Mouse (Mus musculus) gastrocnemius, adult 2 months (tissue): Measurements from ENCODE around the gene Srsf9. TPM values are rescaled to one million over a fixed set of nuclear protein-coding genes. Genes with fewer than 3 reads are reported as not detected.

Experiments used
- DNase-seq: peaks from one replicate; pipeline ENCODE4 v3.0.0; 2022
- H3K27ac ChIP-seq: fragments of 200-600 bp; 2 replicates; pipeline ENCODE4 v1.8.1; 2022; ENCODE audit warnings: mild to moderate bottlenecking
- H3K4me3 ChIP-seq: fragments of 200-600 bp; 2 replicates; pipeline ENCODE4 v1.8.1; 2022; ENCODE audit warnings: mild to moderate bottlenecking, moderate library complexity
- CTCF ChIP-seq: fragments of 200-600 bp; IDR thresholded peaks from 2 replicates; pipeline ENCODE4 v1.8.1; 2022; ENCODE audit warnings: antibody characterized with exemption, mild to moderate bottlenecking, moderate library complexity
- intact Hi-C: fragments of 180-260 bp; cut with DNase I; formaldehyde crosslinking; loops from one replicate; pipeline ENCODE4 v1.15.1; 2025
- total RNA-seq, 2 experiments: library from RNA; stranded (reverse); gene quantifications; 2 replicates each; pipeline ENCODE4 v1.2.3; 2021

The Srsf9 gene
- total RNA-seq, 2 experiments from 2014 or later, result 9.3 to 12.1 TPM

DNA sequence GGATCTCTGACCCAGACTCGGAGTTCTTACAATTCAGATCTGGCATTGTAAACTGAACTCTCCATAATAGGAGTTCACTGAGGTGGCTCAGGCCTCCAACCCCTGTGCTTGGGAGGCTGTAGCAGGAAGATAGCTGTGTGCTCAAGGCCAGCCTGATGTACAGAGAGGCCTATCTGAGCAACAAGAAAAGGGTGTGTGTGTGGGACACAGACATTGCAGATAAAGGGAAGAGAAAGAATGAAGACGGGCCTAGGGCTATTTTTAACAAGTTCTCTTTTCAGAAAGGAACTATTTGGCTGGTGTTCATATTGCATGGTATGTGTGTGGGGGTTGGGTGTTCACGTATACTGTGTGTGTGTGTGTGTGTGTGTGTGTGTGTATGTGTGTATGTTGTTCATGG is 6.6 kb downstream of the Srsf9 start:
- intact Hi-C loops, result no loop called here
- TF ChIP-seq CTCF, result no peak
- no peak overlapping the region for H3K4me3 ChIP-seq
- no peak overlapping the region for H3K27ac ChIP-seq
- no peak for DNase-seq

DNA sequence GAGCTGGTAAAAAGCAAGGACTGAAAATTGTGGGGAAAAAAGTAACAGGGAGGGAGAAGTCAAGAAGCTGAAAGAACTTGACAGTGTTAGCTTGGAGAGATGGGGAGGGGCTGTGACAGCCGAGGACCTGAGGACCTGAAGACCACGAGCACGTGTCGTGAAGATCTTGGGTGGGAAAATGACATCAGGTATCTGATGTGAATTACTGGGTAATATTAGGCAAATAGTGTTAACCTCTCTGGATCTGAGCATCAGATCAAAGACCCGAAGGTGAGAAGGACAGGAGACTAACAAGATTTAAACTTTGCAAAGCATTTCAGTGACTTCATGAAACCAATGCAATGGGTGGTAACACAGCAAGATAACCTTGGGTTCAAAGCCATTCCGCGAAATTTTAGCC is 13.0 kb downstream of the Srsf9 start:
- DNase-seq, result no peak
- intact Hi-C loops, result loop anchor here (5.0 kb wide), 1 partner anchor 58 kb away; no protein-coding TSS in a partner anchor
- Histone ChIP-seq H3K27ac (peak overlapping the region; percentile 98; the same call in 1 of the 2 replicates), H3K4me3 (peak overlapping the region; percentile 99)
- TF ChIP-seq CTCF, result no peak

DNA sequence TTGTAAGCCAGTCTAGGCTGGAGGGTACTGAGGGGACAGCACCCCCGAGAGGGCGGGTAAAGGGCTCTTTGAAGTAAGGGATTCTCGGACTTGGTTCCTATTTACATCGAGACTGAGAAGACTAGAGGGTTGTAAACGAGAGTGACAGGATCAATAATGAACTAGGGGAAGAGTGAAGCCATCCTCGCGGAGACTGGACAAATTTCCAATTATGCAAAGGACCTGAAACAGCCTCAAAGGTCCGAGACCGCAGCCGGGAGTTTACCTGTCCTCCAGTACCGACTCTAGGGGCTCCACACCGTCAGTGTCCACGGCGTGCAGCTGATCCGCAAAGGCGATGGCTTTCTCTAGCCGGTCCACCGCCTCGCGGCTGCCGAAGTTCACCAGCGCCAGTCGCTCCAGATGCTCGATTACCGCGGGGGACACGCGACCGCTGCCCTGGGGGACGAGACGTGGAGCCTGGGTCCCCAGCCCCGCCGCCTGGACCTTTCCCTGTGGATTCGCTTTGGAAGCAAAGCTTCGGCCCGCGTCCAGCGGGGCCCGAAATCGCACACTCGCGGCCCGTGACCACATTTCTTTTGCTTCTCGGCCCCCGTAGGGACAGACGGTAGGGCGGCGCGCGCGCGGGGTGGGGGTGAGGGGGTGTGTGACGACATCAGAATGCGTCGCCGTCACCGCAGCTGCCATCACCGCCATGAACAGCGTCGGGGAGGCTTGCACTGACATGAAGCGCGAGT is 13.8 kb downstream of the Srsf9 start, which contains the start of the genes Gatc and Triap1:
Gene Gatc (minus strand): TSS at position 602 of the 737 bp plus-strand sequence.
Gene Triap1 (plus strand): TSS at position 649 of the 737 bp plus-strand sequence.
- intact Hi-C loops, result loop anchor here (5.0 kb wide), 1 partner anchor 58 kb away; no protein-coding TSS in a partner anchor
- peak within 1 kb of the TSS; percentile 99 for H3K4me3 ChIP-seq
- peak within 1 kb of the TSS; percentile 98 for H3K27ac ChIP-seq
- peak; percentile 94 for DNase-seq
- no peak for TF ChIP-seq CTCF

DNA sequence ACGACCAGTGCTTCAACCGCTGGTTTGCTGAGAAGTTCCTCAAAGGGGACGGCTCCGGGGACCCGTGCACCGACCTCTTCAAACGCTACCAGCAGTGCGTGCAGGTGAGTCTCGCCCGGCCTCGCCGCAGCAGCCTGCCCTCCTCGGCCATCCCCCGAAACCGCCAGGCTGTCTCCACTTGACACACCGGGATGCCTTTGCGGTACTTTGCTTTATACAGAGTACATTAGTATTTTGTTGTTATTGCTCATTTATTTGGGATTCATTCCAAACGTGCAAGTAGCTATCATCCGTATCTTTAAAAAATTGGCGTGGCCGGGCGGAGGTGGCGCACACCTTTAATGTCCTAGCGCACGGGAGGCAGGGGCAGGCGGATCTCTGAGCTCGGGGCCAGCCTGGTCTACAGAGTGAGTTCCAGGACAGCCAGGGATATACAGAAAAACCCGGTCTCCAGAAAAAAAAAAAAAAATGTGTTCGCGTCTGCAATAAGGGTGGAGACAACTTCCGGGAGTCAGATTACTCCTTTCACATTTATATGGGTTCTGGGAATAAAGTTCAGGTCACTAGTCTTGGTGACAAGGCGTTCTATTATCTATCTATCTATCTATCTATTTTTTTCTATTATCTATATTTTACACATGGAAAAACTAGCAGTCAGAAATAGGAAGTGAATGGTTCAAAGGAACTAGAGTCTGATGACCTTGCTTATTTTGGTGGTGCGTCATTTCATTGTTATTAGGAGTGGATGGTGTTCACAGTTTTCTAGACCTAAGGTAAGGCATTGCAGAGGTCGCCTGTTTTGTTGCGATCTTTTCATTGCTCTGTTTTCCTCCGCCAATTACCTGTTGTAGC is 14.6 kb downstream of the Srsf9 start:
- no peak for DNase-seq
- intact Hi-C loops, result loop anchor here (5.0 kb wide), 1 partner anchor 59 kb away; no protein-coding TSS in a partner anchor
- Histone ChIP-seq H3K4me3 (peak overlapping the region; percentile 99), H3K27ac (peak overlapping the region; percentile 98)
- TF ChIP-seq CTCF, result no peak

DNA sequence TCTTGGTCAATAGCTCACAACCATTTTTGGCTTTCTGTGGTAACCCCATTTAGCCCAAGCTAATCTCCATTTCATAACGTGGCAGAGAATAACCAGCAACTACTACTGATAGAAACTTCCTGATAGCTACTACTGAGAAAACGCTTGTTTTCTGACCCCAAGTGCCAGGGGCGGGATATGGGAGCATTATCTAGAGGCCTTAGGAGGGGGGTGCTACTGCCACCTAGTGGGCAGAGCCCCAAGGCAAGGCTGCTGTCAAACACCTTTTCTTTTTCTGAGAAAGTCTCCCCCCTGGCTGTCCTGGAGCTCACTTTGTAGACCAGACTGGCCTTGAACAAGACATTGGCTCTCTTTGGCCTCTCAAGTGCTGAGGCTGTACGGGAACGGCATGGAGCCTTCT is 20.6 kb downstream of the Srsf9 start:
- DNase-seq, result peak; percentile 85
- H3K27ac ChIP-seq, result peak overlapping the region; percentile 98
- peak; percentile 99; the same call in 1 of the 2 replicates for TF ChIP-seq CTCF
- peak overlapping the region; percentile 96 for H3K4me3 ChIP-seq
- intact Hi-C loops, result loop anchor here (5.0 kb wide), 1 partner anchor 160 kb away; no protein-coding TSS in a partner anchor

DNA sequence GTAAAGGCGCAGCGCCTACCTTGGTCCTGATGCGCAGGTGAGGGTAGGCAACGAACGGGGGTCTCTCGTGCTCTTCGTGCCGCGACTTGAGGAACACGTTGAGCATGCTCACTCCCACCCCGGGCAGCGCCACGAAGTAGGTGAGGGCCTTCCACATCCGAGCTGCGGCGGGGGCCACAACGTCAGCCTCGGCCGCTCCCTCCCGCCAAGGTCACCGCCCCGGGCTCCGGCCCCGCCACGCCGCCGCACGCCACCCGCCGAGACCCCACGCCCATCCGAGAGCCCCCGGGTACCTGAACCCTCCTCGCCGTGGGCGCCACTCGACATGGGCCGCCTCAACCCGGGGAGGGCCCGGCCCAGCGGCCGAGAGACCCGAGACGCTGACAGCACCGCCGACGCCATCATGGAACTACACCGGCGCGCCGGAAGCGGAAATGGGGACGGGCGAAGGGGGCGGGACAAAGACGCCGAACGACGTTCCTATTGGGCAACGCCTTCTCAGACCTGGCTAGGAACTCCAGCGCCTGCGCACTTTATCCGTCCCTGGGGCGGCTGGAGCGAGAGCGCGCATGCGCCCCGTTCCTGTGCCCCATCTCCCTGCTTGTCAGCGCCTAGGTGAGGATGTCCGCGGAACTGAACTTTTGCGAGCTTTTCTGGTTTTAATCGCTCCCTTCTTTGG is 21.7 kb downstream of the Srsf9 start, which contains the start of gene Cox6a1:
Gene Cox6a1 (minus strand): TSS at position 436 of the 679 bp plus-strand sequence.
- intact Hi-C loops, result loop anchor here (2.0 to 5.0 kb wide), 2 partner anchors 48 to 161 kb away; partner anchors contain the start of gene Dynll1
- Histone ChIP-seq H3K4me3 (peak within 1 kb of the TSS; percentile 96), H3K27ac (peak within 1 kb of the TSS; percentile 98)
- peak; percentile 99 for DNase-seq
- TF ChIP-seq CTCF, result peak; percentile 9; the same call in 1 of the 2 replicates

DNA sequence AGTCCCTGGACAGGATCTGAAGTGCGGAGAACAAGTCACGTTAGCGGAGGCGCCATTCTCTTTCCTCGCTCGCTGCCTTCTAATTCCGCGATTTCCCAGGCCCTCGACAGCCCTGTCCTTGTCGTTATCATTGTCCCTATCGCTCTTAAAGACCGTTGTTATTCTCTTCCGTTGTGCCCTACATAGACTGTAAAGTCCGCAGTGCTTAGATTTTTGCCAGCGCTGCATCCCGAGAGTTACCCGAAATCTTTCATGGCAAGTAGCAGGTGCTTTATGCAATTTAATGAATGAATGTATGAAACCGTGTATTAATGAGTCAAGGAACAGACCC is 22.2 kb downstream of the Srsf9 start:
- peak overlapping the region; percentile 96 for H3K4me3 ChIP-seq
- TF ChIP-seq CTCF, result no peak
- DNase-seq, result no peak
- intact Hi-C loops, result loop anchor here (2.0 to 5.0 kb wide), 2 partner anchors 48 to 162 kb away; partner anchors contain the start of gene Dynll1
- peak overlapping the region; percentile 98 for H3K27ac ChIP-seq

DNA sequence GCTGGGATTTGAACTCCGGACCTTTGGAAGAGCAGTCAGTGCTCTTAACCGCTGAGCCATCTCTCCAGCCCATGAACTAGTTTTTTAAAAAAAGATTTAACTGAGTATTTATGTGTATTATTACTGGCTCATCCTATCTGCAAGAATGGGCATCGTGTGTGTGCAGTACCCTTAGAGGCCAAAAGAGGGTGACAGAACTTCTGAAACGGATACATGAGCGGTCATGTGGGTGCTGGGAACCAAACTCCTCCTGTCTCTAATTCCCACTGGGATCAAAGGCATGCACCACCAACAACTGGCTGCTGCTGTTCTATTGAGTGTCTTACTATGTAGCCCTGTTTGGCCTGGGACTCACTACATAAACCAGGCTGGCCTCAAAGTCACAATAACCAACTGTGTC is 24.4 kb downstream of the Srsf9 start:
- no peak overlapping the region for H3K4me3 ChIP-seq

DNA sequence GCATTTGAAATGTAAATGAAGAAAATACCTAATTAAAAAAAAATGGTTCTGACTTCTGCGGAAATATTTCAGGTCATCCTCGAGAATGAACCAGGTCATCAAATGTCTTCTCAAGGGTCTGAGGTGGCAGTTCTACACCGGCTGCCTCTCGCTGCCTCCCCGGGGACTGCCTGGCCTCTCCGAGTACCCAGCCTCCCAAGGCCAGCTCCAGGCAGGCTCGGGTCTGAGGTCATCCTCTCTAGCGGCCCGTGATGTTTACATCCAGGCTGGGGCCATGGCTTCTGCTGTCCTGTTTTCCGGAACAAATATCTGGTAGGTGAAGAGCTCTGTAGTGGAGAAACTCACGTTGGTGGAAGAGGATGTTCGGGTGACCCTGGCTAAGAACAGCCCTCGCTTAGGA is 28.1 kb downstream of the Srsf9 start:
- H3K4me3 ChIP-seq, result no peak overlapping the region
- no peak for DNase-seq
- no peak for TF ChIP-seq CTCF
- intact Hi-C loops, result no loop called here
- no peak overlapping the region for H3K27ac ChIP-seq

More for the DNA sequence above, 24.4 kb downstream of the Srsf9 start:
- H3K27ac ChIP-seq, result no peak overlapping the region
- 0 out of 2 replicates have a peak, but pooled peaks have one; percentile 4 for TF ChIP-seq CTCF
- intact Hi-C loops, result no loop called here
- no peak for DNase-seq

DNA sequence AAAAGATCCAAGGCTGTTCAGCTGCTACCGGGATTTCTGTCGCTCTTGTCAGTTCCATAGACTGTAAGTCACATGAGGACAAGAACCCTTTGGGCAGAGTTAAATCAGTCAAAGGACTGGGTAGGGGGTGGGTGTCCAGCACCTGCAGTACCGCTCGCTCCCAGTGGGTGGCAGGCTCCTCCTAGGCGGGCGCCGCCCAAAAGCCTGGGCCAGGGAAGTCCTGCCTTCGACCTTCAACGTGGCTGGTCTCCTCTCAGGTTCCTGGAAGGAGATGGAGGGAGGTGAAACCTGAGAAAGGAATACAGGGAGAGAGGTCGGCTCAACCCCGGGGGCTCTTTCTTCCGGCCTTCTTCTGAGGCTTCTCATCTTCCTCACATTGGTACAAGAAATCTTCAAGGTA is 31.9 kb downstream of the Srsf9 start:
- intact Hi-C loops, result loop anchor here (1.0 kb wide), 1 partner anchor 82 kb away; no protein-coding TSS in a partner anchor
- peak; percentile 91 for DNase-seq
- no peak; the same call in 1 of the 2 replicates for TF ChIP-seq CTCF
- Histone ChIP-seq H3K4me3 (peak overlapping the region; percentile 39; the same call in 1 of the 2 replicates), H3K27ac (no peak overlapping the region)

DNA sequence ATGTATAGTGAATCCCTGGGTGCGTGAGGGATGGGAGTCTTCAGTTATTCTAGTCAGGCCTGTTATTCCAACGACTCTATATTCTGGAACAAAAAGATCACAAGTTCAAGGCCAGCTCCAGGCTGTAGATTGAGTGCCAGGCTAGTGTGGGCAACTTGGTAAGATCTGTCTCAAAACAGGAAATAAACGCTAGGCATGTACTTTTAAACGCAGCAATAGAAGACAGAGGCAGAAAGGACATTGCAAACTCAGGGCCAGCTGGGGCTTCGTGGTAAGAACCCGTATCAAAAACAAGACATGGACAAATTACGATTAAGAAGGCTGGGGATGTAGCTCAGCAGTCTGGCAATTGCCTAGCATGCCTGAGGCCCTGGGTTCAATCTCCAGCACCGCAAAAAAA is 32.5 kb downstream of the Srsf9 start:
- DNase-seq, result no peak
- intact Hi-C loops, result loop anchor here (1.0 kb wide), 1 partner anchor 82 kb away; no protein-coding TSS in a partner anchor
- Histone ChIP-seq H3K4me3 (peak overlapping the region; percentile 39; the same call in 1 of the 2 replicates), H3K27ac (no peak overlapping the region)
- no peak for TF ChIP-seq CTCF

DNA sequence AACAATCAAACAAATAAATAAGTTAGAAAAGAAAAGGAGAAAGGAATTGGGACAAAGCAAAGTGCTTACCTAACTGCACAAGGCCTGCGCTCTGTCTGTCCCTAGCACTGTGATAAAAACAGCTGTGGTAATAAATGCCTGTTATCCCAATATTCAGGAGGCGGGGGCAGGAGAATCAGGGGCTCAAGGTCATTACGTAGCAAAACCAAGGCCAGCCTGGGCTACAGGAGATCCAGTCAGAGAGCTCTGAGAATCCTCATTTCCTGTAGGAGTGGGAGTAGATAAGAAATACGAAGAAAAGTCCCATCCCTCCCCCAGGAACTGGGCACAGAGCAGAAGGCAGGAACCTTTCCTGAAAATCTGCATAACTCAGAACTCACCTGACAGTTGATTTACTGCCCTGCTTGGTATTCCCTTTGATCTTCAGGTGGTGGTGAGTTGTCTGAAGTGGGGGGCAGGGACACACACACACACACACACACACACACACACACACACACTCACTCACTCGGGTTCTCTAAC is 32.9 kb downstream of the Srsf9 start:
- Histone ChIP-seq H3K4me3 (no peak overlapping the region), H3K27ac (no peak overlapping the region)
- TF ChIP-seq CTCF, result no peak
- intact Hi-C loops, result loop anchor here (1.0 kb wide), 1 partner anchor 81 kb away; no protein-coding TSS in a partner anchor
- DNase-seq, result no peak
